ENCODE assay signal across 13 mouse cellular contexts in genomic region chr9:119887144-119887901, GRCm38 (mm10). TPM values are rescaled to one million over a fixed set of nuclear protein-coding genes. Genes with fewer than 3 reads are reported as not detected.
DNase-seq lines count a peak whose midpoint lies in the region; ATAC-seq and TF ChIP-seq lines count a peak whose summit lies in the region.
"Had no signal": no experiment of that assay in that cellular context is flagged by ENCODE, and none has a peak within 500 bp of the region (broad histone marks: within the 10 kb centered on the region; RNA-seq: fewer than 3 reads in every experiment).

No protein-coding gene starts in this region.

- H3K36me3 ChIP-seq in liver, embryonic 12.5 days: no peaks in the 10 kb centered on the region
- no peaks in the 10 kb centered on the region for H3K36me3 ChIP-seq in neural tube, embryonic 15.5 days
- H3K36me3 ChIP-seq: G1E; limb, embryonic 12.5 days had no signal

- peak; percentile 73 for DNase-seq in heart, adult 11 months
- no peak for DNase-seq in heart, postnatal 14 days
- peak; percentile 6 for DNase-seq in 3134 (ENCODE audit: extremely low read depth, insufficient read length, low spot score)
- peak; percentile 24 for DNase-seq in CD4-positive helper T cell, adult 2 months (ENCODE audit: low read depth, low spot score)
- no peak for DNase-seq in layer of hippocampus, adult 2 months (ENCODE audit: low spot score in 2 of 2)
- DNase-seq: cerebellum, adult 9-10 months; midbrain, embryonic 14.5 days had no signal

- no peak overlapping the region for H3K9ac ChIP-seq in liver, embryonic 12.5 days
- no peak overlapping the region for H3K9ac ChIP-seq in neural tube, embryonic 15.5 days (replicated peaks)
- H3K9ac ChIP-seq: limb, embryonic 12.5 days had no signal

- no peaks in the 10 kb centered on the region for H3K9me3 ChIP-seq in liver, embryonic 12.5 days (replicated peaks)
- no peaks in the 10 kb centered on the region for H3K9me3 ChIP-seq in neural tube, embryonic 15.5 days (replicated peaks)
- H3K9me3 ChIP-seq: G1E; limb, embryonic 12.5 days had no signal

- H3K27ac ChIP-seq in liver, embryonic 12.5 days: no peak overlapping the region
- H3K27ac ChIP-seq in neural tube, embryonic 15.5 days (replicated peaks): no peak overlapping the region
- no peak overlapping the region for H3K27ac ChIP-seq in layer of hippocampus, adult 2 months
- H3K27ac ChIP-seq: kidney, postnatal 0 days; limb, embryonic 12.5 days had no signal

- peaks cover 6% of the 10 kb centered on the region; the same call in 1 of the 2 replicates for H3K4me1 ChIP-seq in liver, embryonic 12.5 days
- peaks cover 13% of the 10 kb centered on the region for H3K4me1 ChIP-seq in neural tube, embryonic 15.5 days
- H3K4me1 ChIP-seq: limb, embryonic 12.5 days had no signal

- ATAC-seq in liver, embryonic 12.5 days: 0 out of 2 replicates have a peak, but pooled peaks have one; percentile 32
- no peak for ATAC-seq in neural tube, embryonic 15.5 days (ENCODE audit: low FRiP score)
- ATAC-seq: hindbrain, embryonic 16.5 days had no signal

- intact Hi-C loops in heart, postnatal 14 days (cut with DNase I): no loop called here

- TF ChIP-seq CTCF in layer of hippocampus, adult 2 months (conservative IDR thresholded peaks at IDR 0.05): no peak

- H3K4me3 ChIP-seq in liver, embryonic 12.5 days: no peak overlapping the region
- no peak overlapping the region for H3K4me3 ChIP-seq in neural tube, embryonic 15.5 days (replicated peaks)
- H3K4me3 ChIP-seq in layer of hippocampus, adult 2 months: no peak overlapping the region
- H3K4me3 ChIP-seq: limb, embryonic 12.5 days had no signal

- no peaks in the 10 kb centered on the region for H3K27me3 ChIP-seq in liver, embryonic 12.5 days (replicated peaks)
- no peaks in the 10 kb centered on the region for H3K27me3 ChIP-seq in neural tube, embryonic 15.5 days (replicated peaks)
- H3K27me3 ChIP-seq: limb, embryonic 12.5 days had no signal

- no peak overlapping the region for H3K4me2 ChIP-seq in liver, embryonic 12.5 days
- H3K4me2 ChIP-seq in neural tube, embryonic 15.5 days: no peak overlapping the region
- H3K4me2 ChIP-seq: limb, embryonic 12.5 days had no signal

- WGBS in liver, embryonic 12.5 days (ENCODE audit: insufficient replicate concordance): 61% methylated on average over 4 of the region's 4 CpGs
- WGBS in neural tube, embryonic 15.5 days: 79% methylated on average over 4 of the region's 4 CpGs

RNA-seq across cellular contexts. Expression of gene Wdr48, which starts 7.4 kb away (rescaled TPM):
- total RNA-seq in heart, postnatal 14 days (2021): 10 to 100 TPM; 28.9 to 29.6 TPM
- 32.9 and 33.7 TPM in 2 replicates for polyA plus RNA-seq in liver, embryonic 12.5 days (2016; fragmentation: Nextera tagmentation; extraction: Ambion mirVana)
- polyA plus RNA-seq in neural tube, embryonic 15.5 days (2015; fragmentation: Nextera tagmentation; extraction: Ambion mirVana): 52.4 and 54.6 TPM in 2 replicates
- total RNA-seq in layer of hippocampus, adult 2 months (2021): 10 to 100 TPM; 76.5 to 84.9 TPM

RNA-seq across cellular contexts. Expression of gene Gorasp1, which starts 50.0 kb away (rescaled TPM):
- total RNA-seq in heart, postnatal 14 days (2021): 10 to 100 TPM; 21.4 to 22.8 TPM
- 14.9 and 15.9 TPM in 2 replicates for polyA plus RNA-seq in liver, embryonic 12.5 days (2016; fragmentation: Nextera tagmentation; extraction: Ambion mirVana)
- 24.0 and 25.7 TPM in 2 replicates for polyA plus RNA-seq in neural tube, embryonic 15.5 days (2015; fragmentation: Nextera tagmentation; extraction: Ambion mirVana)
- total RNA-seq in layer of hippocampus, adult 2 months (2021): 10 to 100 TPM; 33.1 to 40.8 TPM

RNA-seq across cellular contexts. Expression of gene Ttc21a, which starts 50.1 kb away (rescaled TPM):
- total RNA-seq in heart, postnatal 14 days (2021): under 1 TPM in 1 of 2 experiments, not detected in 1; 0.26 TPM
- polyA plus RNA-seq in liver, embryonic 12.5 days (2016; fragmentation: Nextera tagmentation; extraction: Ambion mirVana): 0.06 and 0.07 TPM in 2 replicates
- polyA plus RNA-seq in neural tube, embryonic 15.5 days (2015; fragmentation: Nextera tagmentation; extraction: Ambion mirVana): 0.74 and 0.80 TPM in 2 replicates
- total RNA-seq in layer of hippocampus, adult 2 months (2021): under 1 TPM; 0.49 to 0.92 TPM

Comparison
In these comparisons a context has a peak if more than half of its experiments do, and no peak if none do; other contexts are left out.
1. DNase-seq: peak in heart, adult 11 months (single experiment), 3134 (single experiment) and CD4-positive helper T cell, adult 2 months (single experiment); none in heart, postnatal 14 days (0 of 2) and layer of hippocampus, adult 2 months (0 of 2).